Mouse (Mus musculus) gastrocnemius, postnatal 4 days (tissue): ENCODE results near the gene Il3. TPM values are rescaled to one million over a fixed set of nuclear protein-coding genes. Genes with fewer than 3 reads are reported as not detected.

Experiments
- DNase-seq, 2 experiments: peaks; one replicate each; pipeline ENCODE4 v3.0.0; 2021 to 2022; ENCODE audit warnings: low spot score in 2 of 2, mixed read lengths in 2 of 2
- total RNA-seq, 2 experiments: library from RNA; stranded (reverse); gene quantifications; 2 replicates each; pipeline ENCODE4 v1.2.3; 2021

The Il3 gene
- total RNA-seq, 2 experiments from 2014 or later, result not detected

DNA sequence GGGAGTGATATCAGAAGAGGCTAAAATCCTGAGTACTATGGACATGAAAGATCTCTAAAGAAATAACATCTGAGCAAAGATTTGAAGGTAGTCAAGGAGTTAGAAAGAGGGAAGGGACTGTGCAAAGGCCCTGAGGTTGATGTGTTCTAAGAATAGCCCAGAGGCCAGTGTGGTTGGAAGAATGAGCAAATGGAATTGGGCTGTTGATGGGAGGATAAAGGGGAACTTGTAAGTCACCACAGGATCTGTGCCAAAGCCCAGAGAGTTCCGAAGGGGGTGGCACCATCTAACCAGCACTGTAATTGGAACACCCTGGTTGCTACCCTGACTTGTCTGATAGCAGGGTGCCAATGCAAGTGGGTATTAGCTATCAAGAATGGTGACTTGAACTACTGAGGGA is 47.9 kb downstream of the Il3 start:
- DNase-seq, result no peak

DNA sequence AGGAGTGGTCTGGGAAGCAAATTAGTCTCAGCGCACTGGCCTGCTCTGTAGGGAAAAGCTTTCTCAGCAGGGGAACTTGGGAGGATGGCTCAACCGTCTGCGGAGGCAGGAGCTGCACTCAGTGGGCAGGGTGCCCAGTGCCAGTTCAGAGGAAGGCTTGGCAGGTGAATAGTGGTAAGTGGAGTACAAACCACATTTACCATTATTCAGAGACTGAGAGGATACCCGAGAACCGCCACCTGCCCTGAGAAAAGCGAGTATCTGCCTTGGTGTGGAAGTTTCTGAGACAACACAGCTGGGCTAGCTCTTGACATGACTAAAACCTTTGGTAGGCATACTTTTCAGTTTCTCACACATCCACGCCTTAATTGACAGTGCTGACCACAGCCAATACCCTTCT is 49.7 kb downstream of the Il3 start:
- no peak for DNase-seq

DNA sequence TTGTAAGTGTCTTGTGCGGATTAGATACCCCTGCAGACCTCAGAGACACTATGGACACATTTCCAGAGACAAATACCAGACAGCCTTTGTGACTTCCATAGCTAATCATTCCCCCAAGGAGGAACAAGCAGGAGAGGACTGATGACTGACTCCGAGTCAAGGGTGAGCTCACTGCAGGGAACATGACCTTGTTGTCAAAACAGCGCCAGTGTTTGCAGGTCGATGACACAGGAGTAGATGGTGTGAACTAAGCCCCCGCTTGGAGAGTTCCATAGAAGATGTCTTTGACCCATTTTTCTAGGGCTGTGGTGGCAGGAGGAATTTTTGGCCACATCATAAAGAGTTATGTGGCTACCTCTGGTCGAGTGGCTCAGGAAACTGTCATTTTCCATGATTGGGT is 51.0 kb downstream of the Il3 start:
- no peak for DNase-seq

Other genes with a start within 250 kb of the Il3 start
- 1 to 10 TPM in 1 of 2 experiments, under 1 TPM in 1; 0.83 to 1.1 TPM for gene Slc22a4, start 239.2 kb downstream of the Il3 start, total RNA-seq
- gene Pdlim4, start 198.3 kb downstream of the Il3 start, total RNA-seq, result 10 to 100 TPM; 65.2 to 67.1 TPM
- gene P4ha2, start 167.2 kb downstream of the Il3 start, total RNA-seq, result 10 to 100 TPM; 37.1 to 40.3 TPM
- not detected for gene Csf2, start 17.6 kb downstream of the Il3 start, total RNA-seq
- 10 to 100 TPM in 1 of 2 experiments, 1 to 10 TPM in 1; 7.3 to 10.2 TPM for gene Acsl6, start 36.5 kb upstream of the Il3 start, total RNA-seq
- gene Meikin, start 103.4 kb upstream of the Il3 start, total RNA-seq, result not detected
- gene Fnip1, start 170.9 kb upstream of the Il3 start, total RNA-seq, result 10 to 100 TPM; 20.1 to 23.0 TPM